Mouse (Mus musculus) embryonic facial prominence, embryonic 10.5 days (tissue): Measurements from ENCODE around the gene Pign. TPM values are rescaled to one million over a fixed set of nuclear protein-coding genes. Genes with fewer than 3 reads are reported as not detected.

ENCODE experiments used
- DNase-seq: peaks from one replicate; pipeline ENCODE4 v3.0.0-alpha.2; 2017; ENCODE audit warnings: low spot score
- H3K27ac ChIP-seq: fragments of 300-500 bp; sonication (generic); replicated peaks from 2 replicates; pipeline ENCODE4 v1.5.1; 2016; ENCODE audit warnings: mild to moderate bottlenecking
- H3K27me3 ChIP-seq: fragments of 300-500 bp; sonication (generic); replicated peaks from 2 replicates; pipeline ENCODE4 v1.6.1; 2016; ENCODE audit warnings: low read depth, mild to moderate bottlenecking; ENCODE audit not compliant: poor library complexity, severe bottlenecking
- H3K36me3 ChIP-seq: fragments of 300-500 bp; sonication (generic); replicated peaks from 2 replicates; pipeline ENCODE4 v1.6.1; 2016; ENCODE audit warnings: mild to moderate bottlenecking, moderate library complexity
- H3K4me1 ChIP-seq: fragments of 300-500 bp; sonication (generic); 2 replicates; pipeline ENCODE4 v1.6.1; 2016
- H3K4me3 ChIP-seq: fragments of 300-500 bp; sonication (generic); 2 replicates; pipeline ENCODE4 v1.5.1; 2016; ENCODE audit warnings: mild to moderate bottlenecking, moderate library complexity
- H3K9me3 ChIP-seq: fragments of 300-500 bp; sonication (generic); 2 replicates; pipeline ENCODE4 v1.6.1; 2016; ENCODE audit warnings: mild to moderate bottlenecking
- WGBS: fragments of 180-500 bp; shearing (Covaris S2); methylation state at CpG from one replicate; pipeline ENCODE4 v1.1.7; 2016; 5-methylcytosine and 5-hydroxymethylcytosine counted together
- polyA plus RNA-seq: library from polyadenylated mRNA; unstranded; fragments of >200 nt; fragmentation: Nextera tagmentation; extraction: Ambion mirVana; gene quantifications from 2 replicates; pipeline ENCODE4 v1.2.1, GENCODE M21; 2016

Pign gene
- 12.8 and 13.6 TPM in 2 replicates for polyA plus RNA-seq

- Histone ChIP-seq H3K4me3 (peak within 1 kb of the TSS; percentile 87), H3K4me1 (peaks cover 28% of the 10 kb centered on the region), H3K9me3 (no peaks in the 10 kb centered on the region), H3K27me3 (no peaks in the 10 kb centered on the region), H3K36me3 (peaks cover 3% of the 10 kb centered on the region; the same call in 1 of the 2 replicates), H3K27ac (peak within 1 kb of the TSS; percentile 84)
- DNase-seq, result peak; percentile 99
- WGBS, result under 1% methylated on average over 41 of the region's 41 CpGs
Measured at GRCm38 (mm10) chr1:105663171-105663961, at the start of gene Pign, which contains the start of gene Relch. Gene Pign (minus strand): TSS chr1:105663677. Gene Relch (plus strand): TSS chr1:105663861.

- Histone ChIP-seq H3K36me3 (peaks cover 36% of the 10 kb centered on the region), H3K4me3 (no peak overlapping the region), H3K9me3 (no peaks in the 10 kb centered on the region), H3K27me3 (no peaks in the 10 kb centered on the region), H3K4me1 (no peaks in the 10 kb centered on the region), H3K27ac (no peak overlapping the region)
- DNase-seq, result no peak
- 95% methylated on average over 2 of the region's 2 CpGs for WGBS
Measured at GRCm38 (mm10) chr1:105712822-105713221, 49.3 kb upstream of the Pign start.

- Histone ChIP-seq H3K27me3 (no peaks in the 10 kb centered on the region), H3K9me3 (no peaks in the 10 kb centered on the region), H3K36me3 (peaks cover 39% of the 10 kb centered on the region), H3K4me3 (no peak overlapping the region), H3K4me1 (no peaks in the 10 kb centered on the region), H3K27ac (no peak overlapping the region)
- no peak for DNase-seq
- 61% methylated on average over 1 of the region's 1 CpGs for WGBS
Measured at GRCm38 (mm10) chr1:105711227-105711626, 47.8 kb upstream of the Pign start.

GRCm38 (mm10) chr1:105709415-105709814 lies 45.9 kb upstream of the Pign start:
- H3K27me3 ChIP-seq, result no peaks in the 10 kb centered on the region
- 84% methylated on average over 2 of the region's 2 CpGs for WGBS
- no peak overlapping the region for H3K4me3 ChIP-seq
- no peak for DNase-seq
- no peaks in the 10 kb centered on the region for H3K4me1 ChIP-seq
- peaks cover 30% of the 10 kb centered on the region for H3K36me3 ChIP-seq
- H3K27ac ChIP-seq, result no peak overlapping the region
- no peaks in the 10 kb centered on the region for H3K9me3 ChIP-seq

GRCm38 (mm10) chr1:105700984-105701530 lies 37.6 kb upstream of the Pign start:
- Histone ChIP-seq H3K27ac (no peak overlapping the region), H3K36me3 (peaks cover 8% of the 10 kb centered on the region), H3K4me1 (no peaks in the 10 kb centered on the region), H3K4me3 (no peak overlapping the region), H3K9me3 (no peaks in the 10 kb centered on the region), H3K27me3 (no peaks in the 10 kb centered on the region)
- WGBS, result 92% methylated on average over 4 of the region's 4 CpGs
- no peak for DNase-seq

- Histone ChIP-seq H3K4me1 (no peaks in the 10 kb centered on the region), H3K27me3 (no peaks in the 10 kb centered on the region), H3K36me3 (0 out of 2 replicates have a peak, but pooled peaks cover 4% of the 10 kb centered on the region), H3K9me3 (no peaks in the 10 kb centered on the region), H3K27ac (no peak overlapping the region), H3K4me3 (no peak overlapping the region)
- no peak for DNase-seq
- WGBS, result 88% methylated on average over 2 of the region's 2 CpGs
Measured at GRCm38 (mm10) chr1:105695581-105695980, 32.1 kb upstream of the Pign start.

GRCm38 (mm10) chr1:105685501-105685900 lies 22.0 kb upstream of the Pign start:
- WGBS, result 92% methylated on average over 3 of the region's 3 CpGs
- no peaks in the 10 kb centered on the region for H3K4me1 ChIP-seq

GRCm38 (mm10) chr1:105680587-105680986 lies 17.1 kb upstream of the Pign start:
- H3K27me3 ChIP-seq, result no peaks in the 10 kb centered on the region
- peaks cover 13% of the 10 kb centered on the region; the same call in 1 of the 2 replicates for H3K36me3 ChIP-seq
- peak; percentile 14 for DNase-seq
- H3K27ac ChIP-seq, result no peak overlapping the region
- no peaks in the 10 kb centered on the region for H3K9me3 ChIP-seq
- no peaks in the 10 kb centered on the region for H3K4me1 ChIP-seq
- WGBS, result 79% methylated on average over 1 of the region's 1 CpGs
- H3K4me3 ChIP-seq, result no peak overlapping the region

More at GRCm38 (mm10) chr1:105685501-105685900, 22.0 kb upstream of the Pign start:
- Histone ChIP-seq H3K27me3 (no peaks in the 10 kb centered on the region), H3K4me3 (no peak overlapping the region), H3K27ac (no peak overlapping the region), H3K9me3 (no peaks in the 10 kb centered on the region), H3K36me3 (peaks cover 6% of the 10 kb centered on the region; the same call in 1 of the 2 replicates)
- no peak for DNase-seq

GRCm38 (mm10) chr1:105674763-105675162 lies 11.3 kb upstream of the Pign start:
- Histone ChIP-seq H3K36me3 (peaks cover 10% of the 10 kb centered on the region; the same call in 1 of the 2 replicates), H3K4me1 (no peaks in the 10 kb centered on the region), H3K4me3 (no peak overlapping the region), H3K27ac (no peak overlapping the region), H3K9me3 (no peaks in the 10 kb centered on the region), H3K27me3 (no peaks in the 10 kb centered on the region)
- 90% methylated on average over 2 of the region's 2 CpGs for WGBS
- no peak for DNase-seq

GRCm38 (mm10) chr1:105669700-105670099 lies 6.2 kb upstream of the Pign start:
- Histone ChIP-seq H3K4me3 (no peak overlapping the region), H3K9me3 (no peaks in the 10 kb centered on the region), H3K27me3 (no peaks in the 10 kb centered on the region), H3K27ac (no peak overlapping the region), H3K36me3 (peaks cover 3% of the 10 kb centered on the region; the same call in 1 of the 2 replicates), H3K4me1 (peaks cover 10% of the 10 kb centered on the region)
- no peak for DNase-seq

- Histone ChIP-seq H3K36me3 (peaks cover 3% of the 10 kb centered on the region; the same call in 1 of the 2 replicates), H3K4me3 (peak overlapping the region; percentile 87), H3K27me3 (no peaks in the 10 kb centered on the region), H3K4me1 (peaks cover 28% of the 10 kb centered on the region), H3K27ac (peak overlapping the region; percentile 82), H3K9me3 (no peaks in the 10 kb centered on the region)
- peak; percentile 32 for DNase-seq
- under 1% methylated on average over 68 of the region's 68 CpGs for WGBS
Measured at GRCm38 (mm10) chr1:105663962-105664812, 710 bp upstream of the Pign start.

- peak overlapping the region; percentile 84 for H3K27ac ChIP-seq
- 11% methylated on average over 6 of the region's 6 CpGs for WGBS
Measured at GRCm38 (mm10) chr1:105662820-105663170, 682 bp downstream of the Pign start.

More at GRCm38 (mm10) chr1:105662820-105663170, 682 bp downstream of the Pign start:
- peak overlapping the region; percentile 87 for H3K4me3 ChIP-seq
- H3K27me3 ChIP-seq, result no peaks in the 10 kb centered on the region
- no peaks in the 10 kb centered on the region for H3K9me3 ChIP-seq
- DNase-seq, result no peak
- peaks cover 28% of the 10 kb centered on the region for H3K4me1 ChIP-seq
- H3K36me3 ChIP-seq, result peaks cover 3% of the 10 kb centered on the region; the same call in 1 of the 2 replicates
